Comparison of ENCODE assay signal across 8 mouse cellular contexts in genomic region chr19:3323753-3324270, GRCm38 (mm10). TPM values are rescaled to one million over a fixed set of nuclear protein-coding genes. Genes with fewer than 3 reads are reported as not detected.
DNase-seq lines count a peak whose midpoint lies in the region; ATAC-seq and TF ChIP-seq lines count a peak whose summit lies in the region.

No protein-coding gene starts in this region.

- H3K27me3 ChIP-seq in intestine, embryonic 15.5 days (replicated peaks), result no peaks in the 10 kb centered on the region
- peaks cover 6% of the 10 kb centered on the region; the same call in 1 of the 2 replicates for H3K27me3 ChIP-seq in limb, embryonic 14.5 days (ENCODE audit: control insufficient read depth, insufficient read depth, low read length)
- peaks cover 20% of the 10 kb centered on the region for H3K27me3 ChIP-seq in midbrain, embryonic 16.5 days (ENCODE audit: control insufficient read depth, insufficient read depth, low read depth, low read length)
- no peaks in the 10 kb centered on the region for H3K27me3 ChIP-seq in stomach, embryonic 14.5 days (ENCODE audit: control insufficient read depth, insufficient read depth, low read length)

- TF ChIP-seq POLR2A in limb, embryonic 14.5 days (IDR thresholded peaks at IDR 0.05; ENCODE audit: borderline replicate concordance, extremely low read depth, insufficient read depth, insufficient read length), result no peak

- H3K36me3 ChIP-seq in intestine, embryonic 15.5 days, result no peaks in the 10 kb centered on the region
- H3K36me3 ChIP-seq in limb, embryonic 14.5 days (ENCODE audit: control insufficient read depth, insufficient read depth, low read length), result no peaks in the 10 kb centered on the region
- no peaks in the 10 kb centered on the region for H3K36me3 ChIP-seq in midbrain, embryonic 16.5 days (ENCODE audit: control insufficient read depth, insufficient read depth, low read length)
- no peaks in the 10 kb centered on the region for H3K36me3 ChIP-seq in stomach, embryonic 14.5 days (ENCODE audit: control insufficient read depth, insufficient read depth, low read length)

- H3K27ac ChIP-seq in intestine, embryonic 15.5 days, result peak overlapping the region; percentile 94
- no peak overlapping the region for H3K27ac ChIP-seq in limb, embryonic 14.5 days (replicated peaks; ENCODE audit: low read depth, low read length)
- H3K27ac ChIP-seq in midbrain, embryonic 16.5 days (ENCODE audit: low read length), result peak overlapping the region; percentile 85
- 0 out of 2 replicates have a peak overlapping the region, but pooled peaks have one; percentile 18 for H3K27ac ChIP-seq in stomach, embryonic 14.5 days (ENCODE audit: low read length)

- peak overlapping the region; percentile 63 for H3K4me3 ChIP-seq in intestine, embryonic 15.5 days (replicated peaks)
- H3K4me3 ChIP-seq in limb, embryonic 14.5 days (replicated peaks; ENCODE audit: low read length), result peak overlapping the region; percentile 64
- peak overlapping the region; percentile 50 for H3K4me3 ChIP-seq in midbrain, embryonic 16.5 days (ENCODE audit: low read depth, low read length)
- H3K4me3 ChIP-seq in stomach, embryonic 14.5 days (ENCODE audit: low read depth, low read length), result peak overlapping the region; percentile 52

- peak overlapping the region; percentile 97 for H3K4me2 ChIP-seq in intestine, embryonic 15.5 days (replicated peaks)
- peak overlapping the region; percentile 99 for H3K4me2 ChIP-seq in limb, embryonic 14.5 days (replicated peaks; ENCODE audit: low read depth, low read length, severe bottlenecking)
- peak overlapping the region; percentile 89 for H3K4me2 ChIP-seq in midbrain, embryonic 16.5 days (ENCODE audit: low read length)
- peak overlapping the region; percentile 98 for H3K4me2 ChIP-seq in stomach, embryonic 14.5 days (replicated peaks; ENCODE audit: low read depth, low read length)

- peak; percentile 1; the same call in 1 of the 2 replicates for ATAC-seq in intestine, embryonic 15.5 days
- ATAC-seq in limb, embryonic 14.5 days (ENCODE audit: low FRiP score, low read depth), result no peak
- ATAC-seq in midbrain, embryonic 16.5 days, result peak; percentile 15
- no peak; the same call in 1 of the 2 replicates for ATAC-seq in stomach, embryonic 14.5 days (ENCODE audit: insufficient number of reproducible peaks, insufficient read depth, low FRiP score, low read depth)

- peak; percentile 47 for DNase-seq in layer of hippocampus, adult 11-12 months (ENCODE audit: low spot score)
- DNase-seq in layer of hippocampus, adult 9-10 months (ENCODE audit: low spot score), result no peak
- DNase-seq in cerebellum, postnatal 36 days, result peak; percentile 23 to 35
- DNase-seq in gastrocnemius, postnatal 25 days, result peak; percentile 76
- no peak for DNase-seq in limb, embryonic 14.5 days (ENCODE audit: low spot score)

- H3K9me3 ChIP-seq in intestine, embryonic 15.5 days, result no peaks in the 10 kb centered on the region
- H3K9me3 ChIP-seq in limb, embryonic 14.5 days (ENCODE audit: control insufficient read depth, low read length), result no peaks in the 10 kb centered on the region
- no peaks in the 10 kb centered on the region for H3K9me3 ChIP-seq in midbrain, embryonic 16.5 days (replicated peaks; ENCODE audit: control insufficient read depth, low read length, poor library complexity, severe bottlenecking)
- no peaks in the 10 kb centered on the region for H3K9me3 ChIP-seq in stomach, embryonic 14.5 days (ENCODE audit: control insufficient read depth, low read depth, low read length)

- peaks cover 48% of the 10 kb centered on the region for H3K4me1 ChIP-seq in intestine, embryonic 15.5 days (replicated peaks)
- H3K4me1 ChIP-seq in limb, embryonic 14.5 days (ENCODE audit: control insufficient read depth, insufficient read depth, low read length), result peaks cover 21% of the 10 kb centered on the region
- peaks cover 32% of the 10 kb centered on the region for H3K4me1 ChIP-seq in midbrain, embryonic 16.5 days (ENCODE audit: control insufficient read depth, insufficient read depth, low read length)
- peaks cover 30% of the 10 kb centered on the region; the same call in 1 of the 2 replicates for H3K4me1 ChIP-seq in stomach, embryonic 14.5 days (ENCODE audit: control insufficient read depth, insufficient read depth, low read length)

- under 1% methylated on average over 34 of the region's 34 CpGs for WGBS in intestine, embryonic 15.5 days
- under 1% methylated on average over 34 of the region's 34 CpGs for WGBS in limb, embryonic 14.5 days
- under 1% methylated on average over 34 of the region's 34 CpGs for WGBS in midbrain, embryonic 16.5 days
- under 1% methylated on average over 34 of the region's 34 CpGs for WGBS in stomach, embryonic 14.5 days

- H3K9ac ChIP-seq in intestine, embryonic 15.5 days, result peak overlapping the region; percentile 63
- H3K9ac ChIP-seq in limb, embryonic 14.5 days (ENCODE audit: low read depth, low read length, severe bottlenecking), result peak overlapping the region; percentile 63
- peak overlapping the region; percentile 66 for H3K9ac ChIP-seq in midbrain, embryonic 16.5 days (ENCODE audit: low read depth, low read length)
- no peak overlapping the region; the same call in 1 of the 2 replicates for H3K9ac ChIP-seq in stomach, embryonic 14.5 days (replicated peaks; ENCODE audit: low read depth, low read length)

RNA-seq across cellular contexts. Expression of gene Cpt1a, which starts 1.7 kb away (rescaled TPM):
- 10 to 100 TPM; 13.8 to 14.3 TPM for total RNA-seq in gastrocnemius, postnatal 25 days (2021)
- 30.8 and 31.8 TPM in 2 replicates for polyA plus RNA-seq in intestine, embryonic 15.5 days (2015; fragmentation: Nextera tagmentation; extraction: Ambion mirVana)
- 20.3 and 24.4 TPM in 2 replicates for polyA plus RNA-seq in limb, embryonic 14.5 days (2012; rRNA removed)
- polyA plus RNA-seq in limb, embryonic 14.5 days (2014; fragmentation: Nextera tagmentation; extraction: Ambion mirVana), result 21.7 and 22.5 TPM in 2 replicates
- 14.9 and 15.1 TPM in 2 replicates for polyA plus RNA-seq in midbrain, embryonic 16.5 days (2015; fragmentation: Nextera tagmentation; extraction: Ambion mirVana)
- 21.4 and 25.2 TPM in 2 replicates for polyA plus RNA-seq in stomach, embryonic 14.5 days (2014; fragmentation: Nextera tagmentation; extraction: Ambion mirVana)

RNA-seq across cellular contexts. Expression of gene Ighmbp2, which starts 41.0 kb away (rescaled TPM):
- 1 to 10 TPM; 3.0 to 3.1 TPM for total RNA-seq in gastrocnemius, postnatal 25 days (2021)
- polyA plus RNA-seq in intestine, embryonic 15.5 days (2015; fragmentation: Nextera tagmentation; extraction: Ambion mirVana), result 7.7 and 8.8 TPM in 2 replicates
- 9.9 and 13.5 TPM in 2 replicates for polyA plus RNA-seq in limb, embryonic 14.5 days (2012; rRNA removed)
- 9.5 and 9.9 TPM in 2 replicates for polyA plus RNA-seq in limb, embryonic 14.5 days (2014; fragmentation: Nextera tagmentation; extraction: Ambion mirVana)
- polyA plus RNA-seq in midbrain, embryonic 16.5 days (2015; fragmentation: Nextera tagmentation; extraction: Ambion mirVana), result 10.8 and 11.2 TPM in 2 replicates
- 7.9 and 9.1 TPM in 2 replicates for polyA plus RNA-seq in stomach, embryonic 14.5 days (2014; fragmentation: Nextera tagmentation; extraction: Ambion mirVana)

RNA-seq across cellular contexts. Expression of gene Mrpl21, which starts 41.1 kb away (rescaled TPM):
- total RNA-seq in gastrocnemius, postnatal 25 days (2021), result 10 to 100 TPM; 57.9 to 63.2 TPM
- 127 and 138 TPM in 2 replicates for polyA plus RNA-seq in intestine, embryonic 15.5 days (2015; fragmentation: Nextera tagmentation; extraction: Ambion mirVana)
- 59.5 and 68.8 TPM in 2 replicates for polyA plus RNA-seq in limb, embryonic 14.5 days (2012; rRNA removed)
- 124 and 126 TPM in 2 replicates for polyA plus RNA-seq in limb, embryonic 14.5 days (2014; fragmentation: Nextera tagmentation; extraction: Ambion mirVana)
- polyA plus RNA-seq in midbrain, embryonic 16.5 days (2015; fragmentation: Nextera tagmentation; extraction: Ambion mirVana), result 90.5 and 93.9 TPM in 2 replicates
- polyA plus RNA-seq in stomach, embryonic 14.5 days (2014; fragmentation: Nextera tagmentation; extraction: Ambion mirVana), result 130 and 134 TPM in 2 replicates

Comparison
In these comparisons a context has a peak if more than half of its experiments do, and no peak if none do; other contexts are left out.
1. DNase-seq: peak in layer of hippocampus, adult 11-12 months (single experiment), cerebellum, postnatal 36 days (2 of 2) and gastrocnemius, postnatal 25 days (single experiment); none in layer of hippocampus, adult 9-10 months (single experiment) and limb, embryonic 14.5 days (single experiment).
2. ATAC-seq: peak in intestine, embryonic 15.5 days (single experiment) and midbrain, embryonic 16.5 days (single experiment); none in limb, embryonic 14.5 days (single experiment) and stomach, embryonic 14.5 days (single experiment).
3. Peak in every context shown above with its lines, with median percentiles within 50 percentile points of each other: H3K4me2 ChIP-seq and H3K4me3 ChIP-seq.